Mouse (Mus musculus) neural tube, embryonic 11.5 days (tissue): ENCODE measurements around the gene Ube2i. TPM values are rescaled to one million over a fixed set of nuclear protein-coding genes. Genes with fewer than 3 reads are reported as not detected.
"Not testable (repeated sequence)": the region's sequence is repeated elsewhere in the genome, so short reads cannot be mapped to it uniquely, and the experiment has no call there.

Experiments
- ATAC-seq: fragments of 200-750 bp; cut with Nextera tagmentation; 2 replicates; pipeline ENCODE4 v1.8.0; 2017; ENCODE audit warnings: moderate number of reproducible peaks, mild to moderate bottlenecking, moderate TSS enrichment, moderate library complexity; ENCODE audit not compliant: insufficient read depth, low FRiP score, low TSS enrichment
- DNase-seq: peaks from one replicate; pipeline ENCODE4 v3.0.0-alpha.2; 2015; ENCODE audit warnings: low spot score
- H3K27ac ChIP-seq: fragments of 300-500 bp; sonication (generic); 2 replicates; pipeline ENCODE4 v1.5.1; 2014; ENCODE audit warnings: low read depth, mild to moderate bottlenecking, low read length
- H3K27me3 ChIP-seq: fragments of 300-500 bp; sonication (generic); 2 replicates; pipeline ENCODE4 v1.6.1; 2014; ENCODE audit warnings: mild to moderate bottlenecking, low read length, mixed read lengths; ENCODE audit not compliant: control insufficient read depth, insufficient read depth
- H3K36me3 ChIP-seq: fragments of 300-500 bp; sonication (generic); 2 replicates; pipeline ENCODE4 v1.6.1; 2014; ENCODE audit warnings: mild to moderate bottlenecking, low read length, moderate library complexity, mixed read lengths; ENCODE audit not compliant: control insufficient read depth, insufficient read depth
- H3K4me1 ChIP-seq: fragments of 300-500 bp; sonication (generic); 2 replicates; pipeline ENCODE4 v1.6.1; 2014; ENCODE audit warnings: low read length, mixed read lengths; ENCODE audit not compliant: control insufficient read depth, insufficient read depth
- H3K4me2 ChIP-seq: fragments of 300-500 bp; sonication (generic); 2 replicates; pipeline ENCODE4 v1.6.1; 2014; ENCODE audit warnings: low read depth, mild to moderate bottlenecking, moderate library complexity
- H3K4me3 ChIP-seq: fragments of 300-500 bp; sonication (generic); 2 replicates; pipeline ENCODE4 v1.5.1; 2014; ENCODE audit warnings: low read depth, low read length
- H3K9ac ChIP-seq: fragments of 300-500 bp; sonication (generic); 2 replicates; pipeline ENCODE4 v1.6.1; 2014; ENCODE audit warnings: mild to moderate bottlenecking, low read length
- H3K9me3 ChIP-seq: fragments of 300-500 bp; sonication (generic); 2 replicates; pipeline ENCODE4 v1.6.1; 2016; ENCODE audit warnings: low read length; ENCODE audit not compliant: control insufficient read depth
- WGBS: fragments of 180-500 bp; shearing (Covaris S2); extraction: QIAGEN DNeasy Blood & Tissue Kit; methylation state at CpG from one replicate; pipeline ENCODE4 v1.1.7; 2014; 5-methylcytosine and 5-hydroxymethylcytosine counted together
- polyA plus RNA-seq: library from polyadenylated mRNA; unstranded; fragments of >200 nt; fragmentation: Nextera tagmentation; extraction: Ambion mirVana; gene quantifications from 2 replicates; pipeline ENCODE4 v1.2.1, GENCODE M21; 2014

The Ube2i gene
- polyA plus RNA-seq, 1 experiment from 2014 or later, result 774 TPM

GRCm38 (mm10) chr17:25225659-25226058 lies 48.8 kb downstream of the Ube2i start:
- 83% methylated on average over 4 of the region's 4 CpGs for WGBS
- H3K4me3 ChIP-seq, result no peak overlapping the region
- no peaks in the 10 kb centered on the region for H3K27me3 ChIP-seq
- H3K4me1 ChIP-seq, result peaks cover 5% of the 10 kb centered on the region
- no peaks in the 10 kb centered on the region; the same call in 1 of the 2 replicates for H3K36me3 ChIP-seq
- H3K9me3 ChIP-seq, result no peaks in the 10 kb centered on the region
- ATAC-seq (no peak), DNase-seq (no peak)
- no peak overlapping the region for H3K9ac ChIP-seq
- no peak overlapping the region for H3K4me2 ChIP-seq
- H3K27ac ChIP-seq, result no peak overlapping the region

- Histone ChIP-seq H3K4me1 (peaks cover 5% of the 10 kb centered on the region), H3K9ac (no peak overlapping the region), H3K27ac (no peak overlapping the region), H3K27me3 (no peaks in the 10 kb centered on the region), H3K36me3 (no peaks in the 10 kb centered on the region), H3K4me2 (no peak overlapping the region), H3K9me3 (no peaks in the 10 kb centered on the region), H3K4me3 (no peak overlapping the region)
- no peak for ATAC-seq
- 88% methylated on average over 7 of the region's 7 CpGs for WGBS
- no peak for DNase-seq
Measured at GRCm38 (mm10) chr17:25224586-25225222, 49.7 kb downstream of the Ube2i start.

- H3K36me3 ChIP-seq, result no peaks in the 10 kb centered on the region
- no peak overlapping the region for H3K27ac ChIP-seq
- no peak overlapping the region for H3K4me3 ChIP-seq
- no peaks in the 10 kb centered on the region for H3K9me3 ChIP-seq
- no peak for DNase-seq
- 59% methylated on average over 6 of the region's 6 CpGs for WGBS
- H3K27me3 ChIP-seq, result no peaks in the 10 kb centered on the region
- peaks cover 5% of the 10 kb centered on the region for H3K4me1 ChIP-seq
- ATAC-seq, result no peak
- H3K4me2 ChIP-seq, result no peak overlapping the region
- H3K9ac ChIP-seq, result no peak overlapping the region
Measured at GRCm38 (mm10) chr17:25222951-25223601, 51.3 kb downstream of the Ube2i start.

GRCm38 (mm10) chr17:25222504-25222940 lies 51.9 kb downstream of the Ube2i start:
- H3K4me1 ChIP-seq, H3K9me3 ChIP-seq, H3K36me3 ChIP-seq, H3K27ac ChIP-seq, H3K9ac ChIP-seq, H3K27me3 ChIP-seq, H3K4me3 ChIP-seq, DNase-seq: not testable (repeated sequence)
- H3K4me2 ChIP-seq, result 0 out of 2 replicates have a peak overlapping the region, but pooled peaks have one; percentile 62
- ATAC-seq, result peak; percentile 58
- WGBS, result 15% methylated on average over 15 of the region's 28 CpGs

GRCm38 (mm10) chr17:25221821-25222503 lies 52.5 kb downstream of the Ube2i start:
- WGBS, result under 1% methylated on average over 17 of the region's 30 CpGs
- no peak overlapping the region for H3K9ac ChIP-seq
- peak overlapping the region; percentile 30 for H3K4me3 ChIP-seq
- no peaks in the 10 kb centered on the region for H3K9me3 ChIP-seq
- peaks cover 5% of the 10 kb centered on the region for H3K4me1 ChIP-seq
- peak overlapping the region; percentile 62 for H3K4me2 ChIP-seq
- no peaks in the 10 kb centered on the region for H3K36me3 ChIP-seq
- peak; percentile 45 for DNase-seq
- no peaks in the 10 kb centered on the region for H3K27me3 ChIP-seq
- no peak overlapping the region for H3K27ac ChIP-seq
- peak; percentile 48 for ATAC-seq

- H3K27ac ChIP-seq, result no peak overlapping the region
- no peak overlapping the region for H3K4me2 ChIP-seq
- H3K4me3 ChIP-seq, result no peak overlapping the region
- H3K36me3 ChIP-seq, result peaks cover 2% of the 10 kb centered on the region; the same call in 1 of the 2 replicates
- DNase-seq, result no peak
- H3K9me3 ChIP-seq, result no peaks in the 10 kb centered on the region
- H3K9ac ChIP-seq, result no peak overlapping the region
- H3K4me1 ChIP-seq, result peaks cover 5% of the 10 kb centered on the region
- 88% methylated on average over 1 of the region's 1 CpGs for WGBS
- no peaks in the 10 kb centered on the region for H3K27me3 ChIP-seq
- no peak for ATAC-seq
Measured at GRCm38 (mm10) chr17:25220746-25221145, 53.7 kb downstream of the Ube2i start.

- 93% methylated on average over 15 of the region's 15 CpGs for WGBS
- H3K4me3 ChIP-seq, result no peak overlapping the region
- ATAC-seq, result no peak
- H3K36me3 ChIP-seq, result peaks cover 2% of the 10 kb centered on the region
- H3K4me2 ChIP-seq, result no peak overlapping the region
- peaks cover 5% of the 10 kb centered on the region for H3K4me1 ChIP-seq
- no peak for DNase-seq
- H3K9me3 ChIP-seq, result no peaks in the 10 kb centered on the region
- no peak overlapping the region for H3K9ac ChIP-seq
- H3K27me3 ChIP-seq, result no peaks in the 10 kb centered on the region
- H3K27ac ChIP-seq, result no peak overlapping the region
Measured at GRCm38 (mm10) chr17:25219492-25220295, 54.7 kb downstream of the Ube2i start.

GRCm38 (mm10) chr17:25218967-25219366 lies 55.5 kb downstream of the Ube2i start:
- ATAC-seq (no peak), DNase-seq (no peak)
- H3K9ac ChIP-seq, result no peak overlapping the region
- H3K9me3 ChIP-seq, result no peaks in the 10 kb centered on the region
- H3K4me2 ChIP-seq, result no peak overlapping the region
- H3K27me3 ChIP-seq, result no peaks in the 10 kb centered on the region
- 91% methylated on average over 9 of the region's 9 CpGs for WGBS
- H3K36me3 ChIP-seq, result peaks cover 2% of the 10 kb centered on the region
- no peak overlapping the region for H3K4me3 ChIP-seq
- H3K4me1 ChIP-seq, result peaks cover 5% of the 10 kb centered on the region
- no peak overlapping the region for H3K27ac ChIP-seq
